Mouse (Mus musculus) liver, adult 2 months (tissue): ENCODE results near the gene Abhd5.

ENCODE experiments used
- CTCF ChIP-seq: fragments of 200-500 bp; IDR thresholded peaks from 2 replicates; pipeline ENCODE4 v1.5.1; 2011; ENCODE audit warnings: low read depth, low read length, control low read depth
- POLR2A ChIP-seq: fragments of 200-500 bp; IDR thresholded peaks from 2 replicates; pipeline ENCODE4 v1.6.1; 2011; ENCODE audit warnings: low read length, control low read depth; ENCODE audit not compliant: insufficient read depth; ENCODE audit errors: extremely low read depth

GRCm38 (mm10) chr9:122309013-122309980, 42.1 kb upstream of the Abhd5 start:
- TF ChIP-seq POLR2A, result no peak
- TF ChIP-seq CTCF, result no peak
